Mouse (Mus musculus) adrenal gland, adult 10 weeks (tissue): Measurements from ENCODE around the gene Clns1a. TPM values are rescaled to one million over a fixed set of nuclear protein-coding genes. Genes with fewer than 3 reads are reported as not detected.

Source experiments
- polyA plus RNA-seq: library from polyadenylated mRNA; stranded (reverse); fragments of 350-450 nt; fragmentation: Illumina TruSeq; extraction: RNeasy Lipid Tissue Mini Kit (QIAGEN cat#74804); gene quantifications from one replicate; pipeline ENCODE4 v1.2.3, GENCODE M21; 2014; ENCODE audit warnings: low read depth, low replicate concordance

Gene Clns1a
- 82.6 TPM for polyA plus RNA-seq

DNA sequence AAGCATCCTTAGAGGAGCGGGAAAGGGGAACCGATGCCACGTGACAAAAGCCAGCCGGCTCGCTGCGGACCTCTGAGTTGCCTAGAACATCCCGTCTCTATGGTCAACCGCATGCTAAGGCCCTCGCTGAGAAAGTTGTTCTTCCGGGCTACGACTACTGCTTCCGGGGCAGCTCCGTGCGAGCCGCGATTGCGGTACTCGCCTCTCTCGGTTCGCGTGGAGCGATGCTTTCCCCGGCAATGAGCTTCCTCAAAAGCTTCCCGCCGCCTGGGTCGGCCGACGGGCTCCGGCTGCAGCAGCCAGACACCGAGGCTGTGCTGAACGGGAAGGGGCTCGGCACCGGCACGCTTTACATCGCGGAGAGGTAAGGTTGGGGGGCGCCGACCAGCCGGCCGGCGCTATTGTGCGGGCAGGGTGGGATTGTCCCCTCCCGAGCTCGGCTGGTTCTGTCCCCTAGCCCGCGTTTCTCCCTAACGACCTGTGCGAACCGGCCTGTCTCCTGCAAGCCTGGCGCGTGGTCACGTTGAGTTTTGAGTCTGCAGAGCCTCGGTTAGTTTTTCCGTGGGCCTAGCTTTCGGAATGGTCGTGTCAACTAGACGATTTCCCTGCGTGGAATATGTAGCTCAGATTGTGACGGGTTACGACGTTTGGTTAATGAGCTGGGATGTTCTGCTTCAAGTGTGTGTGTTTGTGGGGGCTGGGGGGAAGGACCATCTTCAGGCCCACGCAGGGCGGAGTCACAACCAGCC lies at the start of gene Clns1a:
Gene Clns1a (plus strand): TSS at position 129 of the 749 bp plus-strand sequence.

DNA sequence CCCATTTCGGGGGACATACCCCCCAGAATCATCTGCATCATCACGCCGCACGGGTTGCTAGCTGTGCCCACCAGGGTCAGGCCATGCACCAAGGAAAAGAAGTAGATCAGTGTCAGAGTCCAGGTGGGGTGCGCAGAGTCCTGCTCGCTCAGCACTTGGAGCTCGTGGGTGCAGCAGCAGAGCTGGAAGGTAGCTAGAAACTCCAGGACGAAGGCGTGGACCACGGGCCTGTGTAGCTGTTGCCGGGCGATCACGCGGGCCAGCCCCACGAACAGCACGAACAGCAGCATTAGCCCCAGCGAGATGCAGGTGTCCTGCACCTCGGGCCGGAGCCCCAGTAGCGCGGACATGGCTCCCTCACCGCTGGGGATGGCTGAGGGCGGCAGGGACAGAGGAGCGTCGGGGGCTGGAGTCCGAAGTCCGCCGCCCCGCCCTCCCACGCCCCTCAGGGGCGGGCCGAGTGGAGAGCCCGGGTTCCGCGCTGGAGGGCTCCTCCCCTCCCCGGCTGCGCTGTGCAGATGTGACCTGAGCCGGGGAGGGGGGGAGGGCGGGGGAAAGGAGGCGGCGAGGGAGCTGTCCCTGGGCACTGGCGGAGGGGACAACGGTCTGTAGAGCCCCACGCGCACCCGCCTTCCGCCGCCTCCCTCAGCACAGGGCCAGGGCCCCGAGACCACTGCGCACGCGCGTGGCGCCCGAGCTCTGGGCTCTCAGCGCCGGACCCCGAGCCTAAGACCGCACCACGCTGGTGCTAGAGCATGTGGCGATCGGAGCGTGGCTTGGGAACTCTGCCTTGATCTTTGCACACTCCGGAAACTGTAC lies 41.4 kb downstream of the Clns1a start, which contains the start of gene Aqp11:
Gene Aqp11 (minus strand): TSS at position 652 of the 819 bp plus-strand sequence.

Other genes with a start within 250 kb of the Clns1a start
- 3.0 TPM for gene Kctd14, start 245.3 kb upstream of the Clns1a start, polyA plus RNA-seq
- gene Ints4, start 215.7 kb upstream of the Clns1a start, polyA plus RNA-seq, result 72.6 TPM
- 15.6 TPM for gene Aamdc, start 117.1 kb upstream of the Clns1a start, polyA plus RNA-seq
- gene Rsf1, start 116.7 kb upstream of the Clns1a start, polyA plus RNA-seq, result 35.8 TPM
- gene Aqp11, start 41.7 kb downstream of the Clns1a start, polyA plus RNA-seq, result 5.0 TPM
- gene Pak1, start 91.9 kb downstream of the Clns1a start, polyA plus RNA-seq, result 62.4 TPM
- not detected for gene Gdpd4, start 223.3 kb downstream of the Clns1a start, polyA plus RNA-seq